Comparison of ENCODE assay signal across 9 mouse cellular contexts in the genomic region with DNA sequence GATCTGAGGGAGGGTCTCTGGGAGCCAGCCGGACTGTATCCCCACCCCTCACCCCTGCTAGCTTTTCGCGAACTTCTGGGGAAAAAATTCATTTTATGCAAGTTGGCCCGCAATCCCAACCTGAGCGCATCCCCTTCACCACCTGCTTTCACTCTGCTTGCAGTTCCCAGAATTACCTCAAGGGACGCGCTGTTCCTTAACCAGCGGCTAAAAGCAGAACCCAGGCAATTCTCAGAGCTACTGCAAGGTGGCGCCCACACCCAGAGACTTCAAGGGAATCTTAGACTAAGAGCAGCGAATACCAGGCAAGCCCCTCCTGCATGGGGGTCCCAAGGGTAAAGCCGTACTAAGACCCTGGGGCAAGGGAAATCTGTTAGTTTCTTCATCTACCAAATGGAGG. TPM values are rescaled to one million over a fixed set of nuclear protein-coding genes. Genes with fewer than 3 reads are reported as not detected.
DNase-seq lines count a peak whose midpoint lies in the region; ATAC-seq and TF ChIP-seq lines count a peak whose summit lies in the region.
"Had no signal": no experiment of that assay in that cellular context is flagged by ENCODE, and none has a peak within 500 bp of the region (broad histone marks: within the 10 kb centered on the region; RNA-seq: fewer than 3 reads in every experiment).

No protein-coding gene starts in this region.

- TF ChIP-seq POLR2A in bone marrow macrophage, adult 2 months (IDR thresholded peaks at IDR 0.05; ENCODE audit: borderline replicate concordance, low read depth, low read length) = no peak

- TF ChIP-seq EP300 in liver, postnatal 0 days (IDR thresholded peaks at IDR 0.05; ENCODE audit: low read depth) = no peak

- H3K9ac ChIP-seq in liver, postnatal 0 days (replicated peaks) = no peak overlapping the region
- H3K9ac ChIP-seq: stomach, embryonic 15.5 days had no signal

- peak; percentile 95 for TF ChIP-seq CTCF in bone marrow macrophage, adult 2 months (IDR thresholded peaks at IDR 0.05; ENCODE audit: low read depth, low read length)
- TF ChIP-seq CTCF in liver, postnatal 0 days (IDR thresholded peaks at IDR 0.05; ENCODE audit: low read depth) = peak; percentile 100

- H3K4me1 ChIP-seq in bone marrow macrophage, adult 2 months (ENCODE audit: control insufficient read depth, insufficient read depth, low read length) = peaks cover 7% of the 10 kb centered on the region
- H3K4me1 ChIP-seq in liver, postnatal 0 days (ENCODE audit: insufficient read depth) = peaks cover 33% of the 10 kb centered on the region

- WGBS in liver, postnatal 0 days (ENCODE audit: insufficient replicate concordance) = 6% methylated on average over 11 of the region's 11 CpGs

- DNase-seq in ovary, postnatal 14 days (ENCODE audit: low spot score) = peak; percentile 70
- no peak for DNase-seq in ovary, adult 18-20 months (ENCODE audit: low spot score)
- peak; percentile 76 to 92 for DNase-seq in kidney, adult 8-10 months
- DNase-seq in liver, postnatal 0 days = peak; percentile 91
- DNase-seq in right cerebral cortex, postnatal 14 days = peak; percentile 83
- peak; percentile 77 for DNase-seq in yolk sac, embryonic 10.5 days (ENCODE audit: low spot score)

- peaks cover 37% of the 10 kb centered on the region for H3K27me3 ChIP-seq in liver, postnatal 0 days (ENCODE audit: insufficient read depth, low read length)

- no peak overlapping the region for H3K4me3 ChIP-seq in bone marrow macrophage, adult 2 months (ENCODE audit: insufficient read depth, low read length)
- H3K4me3 ChIP-seq in liver, postnatal 0 days (ENCODE audit: low read depth, low read length) = no peak overlapping the region
- H3K4me3 ChIP-seq: stomach, embryonic 15.5 days had no signal

- H3K36me3 ChIP-seq in liver, postnatal 0 days (replicated peaks; ENCODE audit: insufficient read depth, low read length) = 0 out of 2 replicates have a peak, but pooled peaks cover 3% of the 10 kb centered on the region
- H3K36me3 ChIP-seq: stomach, embryonic 15.5 days had no signal

- no peak overlapping the region for H3K27ac ChIP-seq in bone marrow macrophage, adult 2 months (ENCODE audit: insufficient read depth, low read depth, low read length)
- no peak overlapping the region for H3K27ac ChIP-seq in liver, postnatal 0 days (ENCODE audit: low read depth)
- H3K27ac ChIP-seq: stomach, embryonic 15.5 days had no signal

- H3K9me3 ChIP-seq in liver, postnatal 0 days (ENCODE audit: low read length) = no peaks in the 10 kb centered on the region
- H3K9me3 ChIP-seq: stomach, embryonic 15.5 days had no signal

- H3K4me2 ChIP-seq in liver, postnatal 0 days (ENCODE audit: low read depth, low read length) = no peak overlapping the region
- H3K4me2 ChIP-seq: stomach, embryonic 15.5 days had no signal

- peak; percentile 75 for ATAC-seq in erythroid progenitor cell, adult 5-6 weeks (replicated peaks; ENCODE audit: low FRiP score, poor library complexity, severe bottlenecking)
- no peak for ATAC-seq in liver, postnatal 0 days

RNA-seq across cellular contexts. Expression of gene Keap1, which starts 2.2 kb away (rescaled TPM):
- 34.9 and 36.4 TPM in 2 replicates for polyA plus RNA-seq in bone marrow macrophage, adult 2 months (2012; ENCODE audit: insufficient read depth, insufficient read length, missing spikeins)
- total RNA-seq in erythroid progenitor cell, adult 5-6 weeks (2015; ENCODE audit: low replicate concordance) = 13.8 and 25.2 TPM in 2 replicates
- total RNA-seq in erythroid progenitor cell, adult 5-6 weeks (2017; ENCODE audit: low replicate concordance) = 37.0 and 44.7 TPM in 2 replicates
- polyA plus RNA-seq in liver, postnatal 0 days (2015; fragmentation: Nextera tagmentation; extraction: Ambion mirVana) = 22.9 and 26.5 TPM in 2 replicates

RNA-seq across cellular contexts. Expression of gene S1pr5, which starts 6.9 kb away (rescaled TPM):
- polyA plus RNA-seq in bone marrow macrophage, adult 2 months (2012; ENCODE audit: insufficient read depth, insufficient read length, missing spikeins) = not detected in 2 replicates
- 2.5 TPM in 1 of 2 replicates, not detected in the other for total RNA-seq in erythroid progenitor cell, adult 5-6 weeks (2015; ENCODE audit: low replicate concordance)
- 0.13 and 0.53 TPM in 2 replicates for total RNA-seq in erythroid progenitor cell, adult 5-6 weeks (2017; ENCODE audit: low replicate concordance)
- 0.08 and 0.17 TPM in 2 replicates for polyA plus RNA-seq in liver, postnatal 0 days (2015; fragmentation: Nextera tagmentation; extraction: Ambion mirVana)

RNA-seq across cellular contexts. Expression of gene Atg4d, which starts 23.8 kb away (rescaled TPM):
- polyA plus RNA-seq in bone marrow macrophage, adult 2 months (2012; ENCODE audit: insufficient read depth, insufficient read length, missing spikeins) = 10.8 and 11.8 TPM in 2 replicates
- 49.4 and 49.5 TPM in 2 replicates for total RNA-seq in erythroid progenitor cell, adult 5-6 weeks (2015; ENCODE audit: low replicate concordance)
- 73.9 and 162 TPM in 2 replicates for total RNA-seq in erythroid progenitor cell, adult 5-6 weeks (2017; ENCODE audit: low replicate concordance)
- polyA plus RNA-seq in liver, postnatal 0 days (2015; fragmentation: Nextera tagmentation; extraction: Ambion mirVana) = 49.3 and 51.2 TPM in 2 replicates

RNA-seq across cellular contexts. Expression of gene Kri1, which starts 46.4 kb away (rescaled TPM):
- 26.4 and 28.6 TPM in 2 replicates for polyA plus RNA-seq in bone marrow macrophage, adult 2 months (2012; ENCODE audit: insufficient read depth, insufficient read length, missing spikeins)
- 19.7 and 49.4 TPM in 2 replicates for total RNA-seq in erythroid progenitor cell, adult 5-6 weeks (2015; ENCODE audit: low replicate concordance)
- 18.2 and 48.8 TPM in 2 replicates for total RNA-seq in erythroid progenitor cell, adult 5-6 weeks (2017; ENCODE audit: low replicate concordance)
- 4.7 and 5.3 TPM in 2 replicates for polyA plus RNA-seq in liver, postnatal 0 days (2015; fragmentation: Nextera tagmentation; extraction: Ambion mirVana)

RNA-seq across cellular contexts. Expression of gene Cdkn2d, which starts 49.9 kb away (rescaled TPM):
- 33.1 and 33.7 TPM in 2 replicates for polyA plus RNA-seq in bone marrow macrophage, adult 2 months (2012; ENCODE audit: insufficient read depth, insufficient read length, missing spikeins)
- total RNA-seq in erythroid progenitor cell, adult 5-6 weeks (2015; ENCODE audit: low replicate concordance) = 305 and 325 TPM in 2 replicates
- 151 and 194 TPM in 2 replicates for total RNA-seq in erythroid progenitor cell, adult 5-6 weeks (2017; ENCODE audit: low replicate concordance)
- polyA plus RNA-seq in liver, postnatal 0 days (2015; fragmentation: Nextera tagmentation; extraction: Ambion mirVana) = 74.3 and 76.6 TPM in 2 replicates
